Mouse (Mus musculus) liver, adult 2 months (tissue): ENCODE data around the gene Arfgef2. TPM values are rescaled to one million over a fixed set of nuclear protein-coding genes. Genes with fewer than 3 reads are reported as not detected.
A peak's percentile ranks its signal among the peaks of the same experiment; 100 is the strongest.
"Not testable (repeated sequence)": the region's sequence is repeated elsewhere in the genome, so short reads cannot be mapped to it uniquely, and the experiment has no call there.

Experiments used
- DNase-seq: peaks from one replicate; pipeline ENCODE4 v3.0.0-alpha.2; 2011; ENCODE audit warnings: low read depth, low spot score; ENCODE audit errors: extremely low read depth
- H3K27ac ChIP-seq: fragments of 200-500 bp; replicated peaks from 2 replicates; pipeline ENCODE4 v1.5.1; 2012; ENCODE audit warnings: low read depth, mild to moderate bottlenecking, control low read depth, inconsistent platforms, low read length; ENCODE audit not compliant: insufficient read depth
- H3K27me3 ChIP-seq: fragments of 200-500 bp; 2 replicates; pipeline ENCODE4 v1.6.1; 2012; ENCODE audit warnings: mild to moderate bottlenecking, moderate library complexity, low read length, inconsistent platforms; ENCODE audit not compliant: control insufficient read depth, insufficient read depth
- H3K36me3 ChIP-seq: fragments of 200-500 bp; 2 replicates; pipeline ENCODE4 v1.6.1; 2012; ENCODE audit warnings: low read length, inconsistent platforms; ENCODE audit not compliant: control insufficient read depth, insufficient read depth
- H3K4me1 ChIP-seq: fragments of 200-500 bp; 2 replicates; pipeline ENCODE4 v1.6.1; 2011; ENCODE audit warnings: low read length; ENCODE audit not compliant: control insufficient read depth, insufficient read depth
- H3K4me3 ChIP-seq: fragments of 200-500 bp; 2 replicates; pipeline ENCODE4 v1.5.1; 2011; ENCODE audit warnings: low read depth, mild to moderate bottlenecking, control low read depth, low read length, moderate library complexity; ENCODE audit not compliant: insufficient read depth
- H3K79me2 ChIP-seq: fragments of 200-500 bp; 2 replicates; pipeline ENCODE4 v1.6.1; 2012; ENCODE audit warnings: inconsistent platforms, mild to moderate bottlenecking, low read length, moderate library complexity; ENCODE audit not compliant: control insufficient read depth, insufficient read depth
- H3K9ac ChIP-seq: fragments of 200-500 bp; 2 replicates; pipeline ENCODE4 v1.6.1; 2012; ENCODE audit warnings: low read depth, mild to moderate bottlenecking, control low read depth, inconsistent platforms, low read length
- CTCF ChIP-seq: fragments of 200-500 bp; IDR thresholded peaks from 2 replicates; pipeline ENCODE4 v1.5.1; 2011; ENCODE audit warnings: low read depth, low read length, control low read depth
- POLR2A ChIP-seq: fragments of 200-500 bp; IDR thresholded peaks from 2 replicates; pipeline ENCODE4 v1.6.1; 2011; ENCODE audit warnings: low read length, control low read depth; ENCODE audit not compliant: insufficient read depth; ENCODE audit errors: extremely low read depth
- WGBS: fragments of 180-500 bp; shearing (Covaris S2); methylation state at CpG from one replicate; pipeline ENCODE4 v1.1.7; 2018; 5-methylcytosine and 5-hydroxymethylcytosine counted together
- polyA plus RNA-seq: library from polyadenylated mRNA; depleted of rRNA; stranded (reverse); fragments of >200 nt; gene quantifications from 2 replicates; pipeline ENCODE4 v1.2.3, GENCODE M21; 2012
- total RNA-seq: library from RNA; depleted of rRNA; stranded (reverse); fragments of >200 nt; gene quantifications from 2 replicates; pipeline ENCODE4 v1.2.3, GENCODE M21; 2014

Arfgef2 gene
- total and polyA plus RNA-seq, 2 experiments, result 13.5 to 18.3 TPM

- Histone ChIP-seq H3K36me3 (no peaks in the 10 kb centered on the region), H3K27me3 (no peaks in the 10 kb centered on the region), H3K4me3 (peak overlapping the region; percentile 76), H3K9ac (peak overlapping the region; percentile 68), H3K27ac (no peak overlapping the region), H3K79me2 (no peaks in the 10 kb centered on the region), H3K4me1 (peaks cover 3% of the 10 kb centered on the region)
- 2% methylated on average over 35 of the region's 35 CpGs for WGBS
- DNase-seq, result peak; percentile 73
- TF ChIP-seq CTCF (no peak), POLR2A (no peak)
Observed at GRCm38 (mm10) chr2:166786353-166787004, 18.9 kb upstream of the Arfgef2 start.

GRCm38 (mm10) chr2:166791738-166792137 lies 13.7 kb upstream of the Arfgef2 start:
- no peaks in the 10 kb centered on the region for H3K79me2 ChIP-seq
- no peaks in the 10 kb centered on the region for H3K27me3 ChIP-seq
- 81% methylated on average over 5 of the region's 5 CpGs for WGBS
- no peak for TF ChIP-seq POLR2A
- peak; percentile 66 for TF ChIP-seq CTCF
- DNase-seq, result no peak
- H3K4me1 ChIP-seq, result peaks cover 12% of the 10 kb centered on the region
- H3K9ac ChIP-seq, result no peak overlapping the region
- no peaks in the 10 kb centered on the region for H3K36me3 ChIP-seq
- no peak overlapping the region for H3K4me3 ChIP-seq
- H3K27ac ChIP-seq, result no peak overlapping the region

DNA sequence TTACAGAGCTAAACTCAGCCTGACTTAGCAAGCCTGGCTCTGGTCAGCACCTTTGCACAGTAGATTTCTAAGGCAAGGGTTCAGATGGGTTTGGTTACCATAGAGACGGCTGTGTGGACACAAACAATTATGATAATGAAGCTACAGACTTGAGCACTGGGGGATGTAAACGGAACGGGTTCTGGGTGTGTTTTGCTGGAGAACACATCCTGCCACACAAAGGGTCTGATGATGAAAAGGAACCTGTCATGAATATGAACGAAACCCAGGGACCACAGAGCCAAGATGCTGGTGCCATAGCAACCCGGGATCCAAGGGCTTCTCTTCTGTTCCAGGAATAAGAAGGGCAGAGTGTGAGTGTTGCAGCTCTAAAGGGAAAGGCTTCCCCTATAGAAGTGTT lies 13.0 kb upstream of the Arfgef2 start, which contains the start of gene Trp53rkb:
TSS of gene Trp53rkb (plus strand) at position 177 of the 400 bp plus-strand sequence.
- H3K4me1 ChIP-seq, result peaks cover 9% of the 10 kb centered on the region
- WGBS, result 89% methylated on average over 5 of the region's 5 CpGs
- H3K9ac ChIP-seq, result peak within 1 kb of the TSS; percentile 53
- H3K36me3 ChIP-seq, result no peaks in the 10 kb centered on the region
- H3K4me3 ChIP-seq, result peak within 1 kb of the TSS; percentile 73
- no peaks in the 10 kb centered on the region for H3K27me3 ChIP-seq
- no peaks in the 10 kb centered on the region for H3K79me2 ChIP-seq
- no peak for TF ChIP-seq CTCF
- TF ChIP-seq POLR2A, result no peak
- DNase-seq, result no peak
- H3K27ac ChIP-seq, result no peak within 1 kb of the TSS; the same call in 1 of the 2 replicates

DNA sequence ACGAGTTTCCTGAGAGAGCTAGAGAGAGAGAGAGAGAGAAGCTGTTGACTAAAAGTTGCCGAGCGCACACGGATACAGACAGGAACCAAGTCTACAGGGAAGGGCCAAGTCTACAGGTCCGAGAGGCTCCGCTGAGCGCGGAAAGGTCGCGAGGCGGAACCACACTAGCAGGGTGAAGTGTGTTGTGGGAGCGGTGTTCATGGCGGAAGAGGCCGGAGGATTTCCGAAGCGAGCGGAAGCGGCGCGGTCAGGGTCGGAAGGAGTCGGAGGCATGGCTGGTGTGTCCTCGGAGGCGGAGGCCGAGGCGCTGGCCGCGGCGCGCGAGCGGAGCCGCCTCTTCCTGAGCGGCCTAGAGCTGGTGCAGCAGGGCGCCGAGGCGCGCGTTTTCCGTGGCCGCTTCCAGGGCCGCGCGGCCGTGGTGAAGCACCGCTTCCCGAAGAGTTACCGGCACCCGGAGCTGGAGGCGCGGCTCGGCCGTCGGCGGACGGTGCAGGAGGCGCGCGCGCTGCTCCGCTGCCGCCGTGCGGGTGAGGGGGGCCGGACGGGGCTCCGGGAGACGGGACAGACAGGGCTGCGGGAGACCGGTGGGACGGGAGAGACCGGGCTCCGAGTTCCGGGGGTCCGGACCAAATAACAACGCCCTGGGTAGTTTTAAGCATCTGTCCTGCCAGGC lies 11.7 kb upstream of the Arfgef2 start:
- Histone ChIP-seq H3K4me3 (peak overlapping the region; percentile 73), H3K9ac (peak overlapping the region; percentile 81)
- not testable (repeated sequence) for H3K27me3 ChIP-seq, H3K79me2 ChIP-seq, H3K36me3 ChIP-seq, H3K4me1 ChIP-seq, H3K27ac ChIP-seq
- peak; percentile 44; the same call in 1 of the 2 replicates for TF ChIP-seq POLR2A
- WGBS, result 0% methylated on average over 66 of the region's 76 CpGs
- peak; percentile 75 for DNase-seq

DNA sequence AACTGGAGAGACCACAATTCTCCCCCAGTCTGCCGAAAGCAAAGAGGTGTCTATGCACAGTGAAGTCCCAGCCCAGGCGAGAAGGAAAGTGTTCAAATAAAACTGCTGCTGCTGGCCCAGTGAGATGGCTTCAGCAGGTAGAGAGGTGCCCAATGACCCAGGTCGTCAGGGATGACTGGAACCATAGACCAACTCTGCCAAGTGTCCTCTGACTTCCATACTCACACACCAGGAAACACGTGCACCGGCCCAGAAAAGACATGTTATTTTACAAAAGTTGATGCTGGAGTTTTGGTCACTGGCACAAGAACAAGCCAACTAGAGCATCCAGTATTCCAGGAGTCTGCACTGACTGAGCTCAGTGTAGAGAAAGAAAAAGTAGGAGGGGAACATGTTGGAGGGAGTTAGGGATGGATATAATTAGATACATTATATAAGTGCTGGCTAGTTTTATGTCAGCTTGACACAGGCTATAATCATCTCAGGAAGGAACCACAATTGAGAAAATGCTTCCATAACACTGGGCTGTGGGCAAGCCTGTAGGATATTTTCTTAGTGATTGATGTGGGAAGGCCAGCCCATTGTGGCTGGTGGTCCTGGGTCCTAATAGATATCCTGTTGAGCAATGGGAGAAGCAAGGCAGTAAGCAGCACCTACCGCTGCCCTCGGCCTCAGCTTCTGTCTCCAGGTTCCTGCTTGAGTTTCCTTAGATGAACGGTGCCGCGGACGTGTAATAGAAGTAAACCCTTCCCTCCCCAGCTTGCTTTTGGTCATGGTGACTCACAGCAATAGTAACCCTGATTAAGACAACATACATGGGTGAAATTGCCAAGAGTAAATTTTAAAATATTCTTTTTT lies 5.5 kb upstream of the Arfgef2 start:
- H3K4me1 ChIP-seq, result no peaks in the 10 kb centered on the region
- no peak overlapping the region for H3K4me3 ChIP-seq
- WGBS, result 73% methylated on average over 11 of the region's 11 CpGs
- no peaks in the 10 kb centered on the region for H3K27me3 ChIP-seq
- H3K79me2 ChIP-seq, result no peaks in the 10 kb centered on the region
- TF ChIP-seq CTCF (no peak), POLR2A (no peak)
- peak; percentile 48 for DNase-seq
- H3K36me3 ChIP-seq, result no peaks in the 10 kb centered on the region
- no peak overlapping the region for H3K27ac ChIP-seq
- H3K9ac ChIP-seq, result no peak overlapping the region
